Mouse (Mus musculus): Measurements from ENCODE around the gene Rxfp4. TPM values are rescaled to one million over a fixed set of nuclear protein-coding genes. Genes with fewer than 3 reads are reported as not detected.

Rxfp4 gene
- total and polyA plus RNA-seq, 2 experiments from 2014 or later = not detected

DNA sequence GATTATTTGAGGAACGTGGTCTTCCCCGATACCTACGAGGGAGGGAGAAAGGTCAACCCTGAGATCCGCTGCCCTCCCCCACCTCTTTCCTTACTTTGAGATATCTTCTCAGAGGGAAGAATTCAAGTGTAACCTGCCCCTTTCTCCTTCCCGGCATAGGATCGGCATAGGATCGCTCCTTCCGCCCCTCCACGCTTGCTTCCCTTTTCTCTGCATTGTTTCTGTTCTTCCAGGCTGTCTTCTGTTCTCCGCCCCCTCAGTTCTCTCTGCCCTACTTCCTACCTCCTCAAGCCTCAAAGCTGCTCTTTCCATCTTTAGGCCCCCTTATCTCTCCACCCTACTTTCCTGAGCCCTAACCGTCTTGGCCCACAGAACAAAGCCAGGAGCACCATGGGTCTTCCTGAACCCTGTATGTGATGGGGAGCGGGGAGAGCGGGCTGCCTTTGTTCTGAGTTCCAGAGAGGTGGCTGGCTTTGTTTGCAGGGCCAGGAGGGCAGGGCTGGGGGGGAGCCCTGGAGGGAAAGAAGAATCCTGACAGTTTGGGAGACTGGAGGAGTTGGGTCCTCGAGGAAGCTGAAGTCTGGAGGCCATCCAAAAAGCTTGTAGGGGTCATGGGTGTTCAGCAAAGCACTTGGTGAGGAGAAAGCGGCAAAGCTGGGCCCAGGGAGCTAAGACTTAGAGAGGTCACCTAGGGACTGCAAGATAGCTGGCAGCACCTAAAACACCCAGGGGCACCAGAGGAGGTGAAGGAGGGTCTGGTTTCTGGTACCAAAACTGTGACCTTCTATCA is 29.4 kb downstream of the Rxfp4 start:
- ATAC-seq = peak; percentile 21; the same call in 1 of the 2 replicates
- Histone ChIP-seq H3K27ac (ENCODE audit: low read depth, low read length) (peak overlapping the region; percentile 94), H3K27me3 (ENCODE audit: insufficient read depth, low read length) (no peaks in the 10 kb centered on the region), H3K9me3 (ENCODE audit: low read length) (no peaks in the 10 kb centered on the region), H3K4me3 (ENCODE audit: low read depth, low read length) (peak overlapping the region; percentile 92), H3K4me1 (ENCODE audit: insufficient read depth) (peaks cover 17% of the 10 kb centered on the region), H3K36me3 (ENCODE audit: insufficient read depth) (no peaks in the 10 kb centered on the region; the same call in 1 of the 2 replicates), H3K9ac (peak overlapping the region; percentile 95), H3K4me2 (ENCODE audit: low read depth) (peak overlapping the region; percentile 92)
- WGBS = under 1% methylated on average over 13 of the region's 15 CpGs
- DNase-seq = peak; percentile 66
- no peak for TF ChIP-seq CTCF (IDR thresholded peaks at IDR 0.05; ENCODE audit: low read depth)

GRCm38 (mm10) chr3:88622941-88623345 is 30.0 kb downstream of the Rxfp4 start:
- peaks cover 17% of the 10 kb centered on the region for H3K4me1 ChIP-seq (ENCODE audit: insufficient read depth)
- no peaks in the 10 kb centered on the region; the same call in 1 of the 2 replicates for H3K36me3 ChIP-seq (ENCODE audit: insufficient read depth)
- peak overlapping the region; percentile 94 for H3K27ac ChIP-seq (ENCODE audit: low read depth, low read length)
- peak overlapping the region; percentile 95 for H3K9ac ChIP-seq
- 0% methylated on average over 4 of the region's 6 CpGs for WGBS
- no peak for TF ChIP-seq CTCF (IDR thresholded peaks at IDR 0.05; ENCODE audit: low read depth)
- DNase-seq (peak; percentile 65), ATAC-seq (peak; percentile 53)
- no peaks in the 10 kb centered on the region for H3K27me3 ChIP-seq (ENCODE audit: insufficient read depth, low read length)
- peak overlapping the region; percentile 92 for H3K4me3 ChIP-seq (ENCODE audit: low read depth, low read length)
- H3K4me2 ChIP-seq (ENCODE audit: low read depth) = peak overlapping the region; percentile 92
- H3K9me3 ChIP-seq (ENCODE audit: low read length) = no peaks in the 10 kb centered on the region

DNA sequence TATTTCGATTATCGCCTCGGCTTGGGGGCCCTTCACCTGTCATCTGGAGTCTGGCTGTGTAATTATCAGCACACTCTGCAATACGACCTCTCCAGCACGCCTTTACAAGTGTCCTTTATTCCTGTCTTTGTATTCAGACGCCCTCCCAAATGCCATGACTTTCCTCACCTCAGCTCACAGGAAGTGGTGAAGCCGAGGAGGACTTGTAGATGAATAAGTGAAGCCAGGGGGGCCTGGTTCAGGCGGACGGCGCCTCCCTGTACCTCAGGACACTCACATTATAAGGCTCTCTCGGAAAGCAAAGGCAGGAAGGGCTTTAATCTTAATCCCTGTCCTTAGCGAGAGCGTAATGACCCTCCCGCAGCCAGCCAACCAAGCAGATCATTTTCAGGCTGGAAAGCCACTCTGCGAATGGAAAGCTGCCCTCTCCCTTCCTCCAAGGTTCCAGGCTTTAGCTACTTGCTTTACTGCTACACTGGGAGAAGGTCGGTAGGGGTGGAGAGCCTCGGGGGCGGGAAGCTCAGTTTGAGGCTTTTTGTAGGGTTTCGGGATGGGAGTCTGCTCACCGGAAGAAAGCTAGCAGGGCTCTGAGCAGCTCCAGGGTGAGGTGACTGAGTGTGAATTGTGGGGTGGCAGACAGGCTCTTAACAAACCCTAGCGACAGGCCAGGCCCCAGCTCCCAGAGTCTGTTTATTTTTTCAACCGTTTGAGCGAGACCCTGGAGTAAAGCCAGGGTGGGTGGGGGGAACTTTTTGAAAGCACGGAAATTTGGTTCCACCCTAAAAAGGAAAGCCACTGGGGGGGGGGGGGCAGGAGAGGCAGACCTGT is 30.6 kb downstream of the Rxfp4 start:
- no peaks in the 10 kb centered on the region for H3K27me3 ChIP-seq (ENCODE audit: insufficient read depth, low read length)
- peak overlapping the region; percentile 92 for H3K4me3 ChIP-seq (ENCODE audit: low read depth, low read length)
- ATAC-seq (peak; percentile 46), DNase-seq (peak; percentile 72)
- H3K27ac ChIP-seq (ENCODE audit: low read depth, low read length) = peak overlapping the region; percentile 94
- WGBS = 2% methylated on average over 24 of the region's 24 CpGs
- peak overlapping the region; percentile 95 for H3K9ac ChIP-seq
- peak overlapping the region; percentile 92 for H3K4me2 ChIP-seq (ENCODE audit: low read depth)
- peak; percentile 1; the same call in 1 of the 2 replicates for TF ChIP-seq CTCF (IDR thresholded peaks at IDR 0.05; ENCODE audit: low read depth)
- H3K36me3 ChIP-seq (ENCODE audit: insufficient read depth) = no peaks in the 10 kb centered on the region; the same call in 1 of the 2 replicates
- no peaks in the 10 kb centered on the region for H3K9me3 ChIP-seq (ENCODE audit: low read length)
- peaks cover 17% of the 10 kb centered on the region for H3K4me1 ChIP-seq (ENCODE audit: insufficient read depth)

GRCm38 (mm10) chr3:88621537-88622112 is 31.3 kb downstream of the Rxfp4 start:
- Histone ChIP-seq H3K4me2 (ENCODE audit: low read depth) (peak overlapping the region; percentile 92), H3K9ac (peak overlapping the region; percentile 95), H3K27me3 (ENCODE audit: insufficient read depth, low read length) (no peaks in the 10 kb centered on the region), H3K9me3 (ENCODE audit: low read length) (no peaks in the 10 kb centered on the region), H3K36me3 (ENCODE audit: insufficient read depth) (no peaks in the 10 kb centered on the region; the same call in 1 of the 2 replicates), H3K27ac (ENCODE audit: low read depth, low read length) (peak overlapping the region; percentile 94), H3K4me3 (ENCODE audit: low read depth, low read length) (peak overlapping the region; percentile 92), H3K4me1 (ENCODE audit: insufficient read depth) (peaks cover 17% of the 10 kb centered on the region)
- WGBS = under 1% methylated on average over 36 of the region's 36 CpGs
- DNase-seq = peak; percentile 61
- TF ChIP-seq CTCF (IDR thresholded peaks at IDR 0.05; ENCODE audit: low read depth) = no peak
- peak; percentile 28 for ATAC-seq

DNA sequence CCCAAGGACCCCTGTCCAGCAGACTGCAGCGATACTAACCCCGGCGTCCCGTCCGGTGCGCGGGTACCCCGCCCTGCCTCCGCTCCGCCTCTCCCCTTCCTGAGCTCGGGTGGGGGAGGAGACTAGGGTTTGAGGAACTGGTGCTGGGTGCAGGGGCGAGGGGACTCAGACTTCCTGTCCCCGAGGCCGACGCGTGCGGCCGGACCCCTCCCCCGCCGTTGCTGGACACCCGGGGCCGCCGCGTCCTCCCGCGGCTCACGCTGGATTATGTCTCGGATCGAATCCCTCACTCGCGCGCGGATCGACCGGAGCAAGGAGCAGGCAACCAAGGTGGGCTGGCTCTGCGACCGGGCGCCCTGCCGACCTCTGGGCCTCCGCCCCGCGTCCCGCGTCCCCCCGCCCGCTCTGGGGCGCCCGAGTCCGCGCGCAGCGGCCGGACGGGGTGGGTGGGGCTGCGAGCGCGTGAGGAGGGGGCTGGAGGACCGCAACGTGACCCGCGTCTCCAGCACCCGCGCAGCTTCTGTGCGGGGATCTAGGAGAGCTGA is 31.9 kb downstream of the Rxfp4 start:
- ATAC-seq (peak; percentile 53), DNase-seq (peak; percentile 61)
- peak overlapping the region; percentile 92 for H3K4me3 ChIP-seq (ENCODE audit: low read depth, low read length)
- no peaks in the 10 kb centered on the region; the same call in 1 of the 2 replicates for H3K36me3 ChIP-seq (ENCODE audit: insufficient read depth)
- H3K4me2 ChIP-seq (ENCODE audit: low read depth) = peak overlapping the region; percentile 92
- no peak for TF ChIP-seq CTCF (IDR thresholded peaks at IDR 0.05; ENCODE audit: low read depth)
- peaks cover 18% of the 10 kb centered on the region for H3K4me1 ChIP-seq (ENCODE audit: insufficient read depth)
- H3K27ac ChIP-seq (ENCODE audit: low read depth, low read length) = peak overlapping the region; percentile 94
- WGBS = 1% methylated on average over 52 of the region's 64 CpGs
- no peaks in the 10 kb centered on the region for H3K27me3 ChIP-seq (ENCODE audit: insufficient read depth, low read length)
- peak overlapping the region; percentile 95 for H3K9ac ChIP-seq
- H3K9me3 ChIP-seq (ENCODE audit: low read length) = no peaks in the 10 kb centered on the region

GRCm38 (mm10) chr3:88620146-88620991 is 32.6 kb downstream of the Rxfp4 start:
- Histone ChIP-seq H3K9ac (peak overlapping the region; percentile 95), H3K4me2 (ENCODE audit: low read depth) (peak overlapping the region; percentile 92), H3K36me3 (ENCODE audit: insufficient read depth) (no peaks in the 10 kb centered on the region), H3K4me1 (ENCODE audit: insufficient read depth) (peaks cover 22% of the 10 kb centered on the region), H3K27ac (ENCODE audit: low read depth, low read length) (peak overlapping the region; percentile 94), H3K9me3 (ENCODE audit: low read length) (no peaks in the 10 kb centered on the region), H3K27me3 (ENCODE audit: insufficient read depth, low read length) (no peaks in the 10 kb centered on the region), H3K4me3 (ENCODE audit: low read depth, low read length) (peak overlapping the region; percentile 92)
- 15% methylated on average over 15 of the region's 15 CpGs for WGBS
- ATAC-seq (no peak), DNase-seq (no peak)
- TF ChIP-seq CTCF (IDR thresholded peaks at IDR 0.05; ENCODE audit: low read depth) = no peak

Measured in forebrain, postnatal 0 days (tissue).